Mouse (Mus musculus) embryo, embryonic 10 days (tissue): ENCODE data around the gene Arih2.
"Not testable (repeated sequence)": the region's sequence is repeated elsewhere in the genome, so short reads cannot be mapped to it uniquely, and the experiment has no call there.

Experiments
- DNase-seq: peaks from one replicate; pipeline ENCODE4 v3.0.0-alpha.2; 2015; ENCODE audit warnings: low spot score

Gene Arih2

DNA sequence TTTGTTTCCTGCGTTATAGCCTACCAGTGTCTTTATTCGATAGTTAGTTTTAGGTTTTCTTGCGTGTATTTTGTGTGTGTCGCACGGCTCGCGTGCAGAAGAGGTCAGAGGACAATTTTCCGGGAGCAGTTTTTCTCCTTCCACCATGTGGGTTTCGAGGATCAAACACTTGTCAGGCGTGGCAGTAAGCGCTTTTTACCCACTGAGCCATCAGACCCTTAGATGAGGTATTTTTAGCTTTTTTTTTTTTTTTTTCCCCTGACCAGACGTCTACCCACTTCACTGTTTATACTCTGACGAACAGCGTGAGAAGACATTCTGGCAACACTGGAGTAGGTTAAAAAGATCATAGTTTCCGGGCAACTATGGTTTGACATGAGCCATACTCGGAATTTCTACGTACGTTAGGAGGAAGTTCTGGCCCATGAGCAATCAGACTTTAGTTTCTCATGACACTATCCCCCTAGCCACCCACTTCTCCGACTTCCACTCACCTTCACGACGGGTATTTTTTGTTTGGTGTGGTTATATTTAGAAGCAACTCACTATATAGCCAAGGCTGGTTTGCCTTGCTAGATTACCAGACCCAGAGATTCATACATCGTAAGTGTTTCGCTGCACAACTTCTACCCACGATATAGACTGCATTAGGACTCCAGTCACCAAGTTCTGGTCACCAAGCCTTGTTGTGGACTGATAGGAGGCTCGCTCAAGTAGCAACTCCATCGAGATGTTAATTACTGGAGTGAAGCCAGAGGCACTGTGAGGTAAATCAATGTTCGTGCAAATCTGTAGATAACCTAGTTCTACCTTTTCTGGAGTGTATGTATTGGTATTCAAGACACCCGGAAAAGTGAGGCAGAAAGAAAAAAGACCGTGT is 615 bp upstream of the Arih2 start:
- DNase-seq = no peak

- no peak for DNase-seq
Measured at GRCm38 (mm10) chr9:108648166-108648565, 1.0 kb downstream of the Arih2 start.

GRCm38 (mm10) chr9:108639825-108640224 is 9.4 kb downstream of the Arih2 start:
- DNase-seq = no peak

GRCm38 (mm10) chr9:108635415-108635814 is 13.8 kb downstream of the Arih2 start:
- no peak for DNase-seq

- DNase-seq = no peak
Measured at GRCm38 (mm10) chr9:108633846-108634245, 15.3 kb downstream of the Arih2 start.

DNA sequence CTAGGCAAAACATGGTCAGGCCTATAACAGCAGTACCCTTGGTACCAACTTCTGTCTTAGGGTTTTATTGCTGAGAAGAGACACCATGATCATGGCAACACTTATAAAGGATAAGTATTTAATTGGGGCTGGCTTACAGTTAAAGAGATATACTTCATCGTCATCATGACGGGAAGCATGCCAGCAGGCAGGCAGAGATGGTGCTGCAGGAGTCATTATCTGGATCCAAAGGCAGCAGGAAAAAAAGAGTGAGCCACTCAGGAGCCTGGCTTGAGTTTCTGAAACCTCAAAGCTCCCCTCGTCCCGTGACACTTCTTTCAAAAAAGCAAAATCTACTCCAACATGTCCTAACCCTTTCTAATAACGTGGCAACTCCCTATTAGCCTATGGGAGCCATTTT is 16.8 kb downstream of the Arih2 start:
- no peak for DNase-seq

- DNase-seq = no peak
Measured at GRCm38 (mm10) chr9:108631631-108632256, 17.4 kb downstream of the Arih2 start.

DNA sequence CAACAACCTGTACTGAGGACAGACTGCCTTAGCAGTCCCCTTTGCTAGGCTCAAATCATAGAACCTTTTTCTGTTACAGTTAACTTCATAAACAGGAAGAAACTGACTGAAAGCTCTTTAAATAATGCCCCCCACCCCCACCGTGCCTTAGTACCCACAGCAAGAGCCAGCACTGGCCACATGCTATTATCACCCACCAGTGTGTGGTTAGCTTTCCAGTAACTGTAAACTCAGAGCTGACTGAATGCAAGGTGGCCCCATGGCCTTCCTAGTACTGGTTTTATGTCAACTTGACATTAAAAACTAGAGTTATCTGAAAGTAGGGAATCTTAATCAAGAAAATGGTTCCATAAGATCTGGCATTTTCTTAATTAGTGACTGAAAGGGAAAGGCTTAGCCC is 18.5 kb downstream of the Arih2 start:
- DNase-seq = no peak

DNA sequence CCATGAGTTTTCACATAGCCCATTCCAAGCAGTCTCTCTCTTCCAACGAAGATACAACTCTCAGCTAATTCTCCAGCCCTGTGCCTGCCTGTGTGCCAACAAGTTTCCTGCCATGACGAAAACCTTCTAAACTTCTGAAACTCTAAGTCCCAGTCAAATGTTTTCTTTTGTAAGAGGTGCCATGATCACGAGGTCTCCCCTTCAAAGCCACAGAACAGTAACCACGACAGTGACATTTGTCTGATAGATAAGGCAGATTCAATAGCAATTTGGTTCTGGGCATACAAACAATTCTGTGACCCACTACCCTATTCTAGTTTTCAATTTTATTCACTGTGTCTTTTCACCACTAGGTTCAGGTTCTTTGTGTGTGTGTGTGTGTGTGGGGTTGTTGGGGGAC is 21.0 kb downstream of the Arih2 start:
- no peak for DNase-seq

DNA sequence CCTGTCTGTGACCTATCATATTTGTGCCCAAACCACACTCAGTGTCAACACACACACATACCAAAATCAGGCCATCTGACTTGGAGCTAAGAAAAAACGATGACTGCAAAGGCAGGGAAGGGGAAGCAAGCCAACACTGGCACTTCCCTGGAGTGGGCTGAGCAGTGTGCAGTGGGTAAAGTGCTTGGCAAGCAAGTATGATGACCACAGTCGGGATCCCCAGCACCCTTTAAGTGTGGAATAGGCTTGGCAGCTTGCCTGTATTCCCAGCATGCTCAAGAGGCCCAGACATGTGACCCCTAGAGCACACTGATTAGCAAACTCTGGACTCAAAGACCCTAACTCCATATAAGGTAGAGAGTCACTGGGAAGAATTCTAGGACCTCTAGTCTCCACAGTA is 22.7 kb downstream of the Arih2 start:
- no peak for DNase-seq

DNA sequence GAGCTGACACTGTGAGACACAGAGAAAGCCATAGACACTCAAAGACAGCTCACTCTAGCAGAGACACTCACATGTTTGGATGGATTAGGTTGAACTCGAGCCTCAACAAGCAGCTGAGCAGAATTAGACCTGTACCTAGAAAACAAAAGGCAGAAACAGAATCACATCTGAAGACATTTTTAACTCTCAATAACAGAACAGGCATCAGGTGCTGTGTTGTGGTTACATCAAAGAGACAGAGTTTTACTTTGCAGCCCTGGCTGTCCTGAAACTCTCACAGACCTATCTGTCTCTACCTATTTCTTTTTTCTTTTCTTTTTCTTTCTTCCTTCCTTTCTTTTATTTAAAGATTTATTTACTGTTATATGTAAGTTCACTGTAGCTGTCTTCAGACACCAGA is 31.9 kb downstream of the Arih2 start:
- DNase-seq = no peak

GRCm38 (mm10) chr9:108611488-108611887 is 37.7 kb downstream of the Arih2 start:
- no peak for DNase-seq

- no peak for DNase-seq
Measured at GRCm38 (mm10) chr9:108608889-108609288, 40.3 kb downstream of the Arih2 start.

DNA sequence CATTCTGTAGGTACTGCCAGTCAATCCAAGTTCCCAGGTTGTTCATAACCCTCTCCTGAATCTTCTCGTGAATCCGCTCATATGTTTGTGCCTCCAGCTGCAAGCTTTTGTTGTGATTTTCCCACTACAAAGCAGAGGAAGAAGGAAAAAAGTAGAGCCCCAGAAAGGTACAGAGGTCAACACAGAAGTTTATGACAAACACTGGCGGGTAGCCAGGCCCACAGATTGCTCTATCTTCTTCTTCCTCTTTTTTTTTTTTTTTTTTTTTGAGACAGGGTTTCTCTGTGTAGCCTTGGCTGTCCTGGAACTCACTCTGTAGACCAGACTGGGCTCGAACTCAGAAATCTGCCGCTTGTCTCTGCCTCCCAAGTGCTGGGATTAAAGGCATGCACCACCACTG is 41.3 kb downstream of the Arih2 start:
- DNase-seq = not testable (repeated sequence)

- no peak for DNase-seq
Measured at GRCm38 (mm10) chr9:108601986-108602385, 47.2 kb downstream of the Arih2 start.

- DNase-seq = no peak
Measured at GRCm38 (mm10) chr9:108600011-108600410, 49.2 kb downstream of the Arih2 start.

- DNase-seq = no peak
Measured at GRCm38 (mm10) chr9:108599021-108599566, 50.1 kb downstream of the Arih2 start.

- DNase-seq = peak; percentile 80
Measured at GRCm38 (mm10) chr9:108596998-108597764, 52.0 kb downstream of the Arih2 start, which contains the start of gene P4htm. TSS of gene P4htm (minus strand) at chr9:108597667.

GRCm38 (mm10) chr9:108594354-108594753 is 54.8 kb downstream of the Arih2 start:
- no peak for DNase-seq

DNA sequence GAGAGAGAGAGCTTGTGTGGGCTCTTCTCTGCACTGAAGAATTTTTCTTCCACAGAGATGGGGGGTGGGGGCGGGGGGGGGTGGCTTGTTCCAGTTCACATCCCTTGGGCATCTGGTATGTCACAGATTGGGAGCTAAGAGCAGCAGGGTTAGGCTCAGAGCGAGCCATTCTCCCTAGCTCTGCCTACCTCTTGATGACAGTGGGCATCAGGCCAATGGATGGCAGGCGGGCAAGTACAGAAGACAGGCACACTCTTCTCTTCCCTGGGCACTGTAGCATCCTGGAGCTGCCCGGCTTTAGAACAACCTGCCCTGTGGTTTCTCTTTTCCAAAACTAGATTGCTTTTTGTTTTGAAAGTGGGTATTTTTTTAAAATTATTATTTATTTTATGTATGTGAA is 57.7 kb downstream of the Arih2 start:
- no peak for DNase-seq

DNA sequence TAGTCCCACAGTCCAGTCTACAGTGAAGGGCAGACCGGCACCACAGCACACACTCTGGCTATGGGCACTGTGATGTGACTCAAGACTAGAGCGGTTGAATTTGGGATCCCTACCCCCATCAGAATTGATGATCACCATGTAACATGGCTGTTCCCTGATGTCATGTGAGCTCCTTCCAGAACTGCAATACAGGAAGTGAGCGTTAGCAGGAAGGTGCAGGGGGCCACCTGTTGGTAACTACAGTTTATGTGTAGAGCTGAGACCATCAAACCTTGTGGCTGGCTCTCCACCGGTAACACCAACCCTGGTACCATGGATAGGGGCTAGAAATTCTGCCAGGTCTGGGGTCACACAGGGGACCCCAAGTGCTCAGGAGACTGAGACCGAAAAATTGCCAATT is 60.0 kb downstream of the Arih2 start:
- no peak for DNase-seq

DNA sequence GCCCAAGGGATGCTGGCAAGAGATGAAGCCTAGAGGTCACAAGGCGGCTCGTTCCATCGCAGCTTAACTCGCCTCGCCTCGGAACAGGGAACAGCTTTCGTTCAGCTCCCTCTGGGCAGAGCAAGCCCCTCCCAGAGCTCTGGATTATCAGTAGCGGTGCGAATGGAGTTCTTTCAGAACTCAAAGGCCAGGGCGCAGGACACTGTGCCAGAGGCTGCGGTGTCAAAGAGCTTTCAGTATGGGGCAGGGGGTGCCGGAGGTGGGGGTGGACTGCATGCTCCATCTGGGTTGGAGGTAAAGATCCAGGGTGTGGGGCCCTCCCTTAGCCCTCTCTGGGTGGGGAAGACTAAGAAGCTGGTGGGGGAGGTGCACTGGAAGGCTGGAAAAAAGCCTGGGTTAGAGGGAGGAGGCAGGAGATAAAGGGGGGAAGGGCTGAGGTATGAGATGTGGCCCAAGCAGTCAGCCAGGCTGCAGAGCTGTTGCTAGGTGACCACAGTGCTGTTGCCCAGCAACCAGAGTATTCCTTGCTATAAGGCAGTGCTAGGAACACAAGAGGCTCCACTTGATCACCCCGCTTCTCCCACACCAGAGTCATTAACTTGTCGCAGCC is 61.5 kb downstream of the Arih2 start:
- peak; percentile 97 for DNase-seq
